In the genomic region with DNA sequence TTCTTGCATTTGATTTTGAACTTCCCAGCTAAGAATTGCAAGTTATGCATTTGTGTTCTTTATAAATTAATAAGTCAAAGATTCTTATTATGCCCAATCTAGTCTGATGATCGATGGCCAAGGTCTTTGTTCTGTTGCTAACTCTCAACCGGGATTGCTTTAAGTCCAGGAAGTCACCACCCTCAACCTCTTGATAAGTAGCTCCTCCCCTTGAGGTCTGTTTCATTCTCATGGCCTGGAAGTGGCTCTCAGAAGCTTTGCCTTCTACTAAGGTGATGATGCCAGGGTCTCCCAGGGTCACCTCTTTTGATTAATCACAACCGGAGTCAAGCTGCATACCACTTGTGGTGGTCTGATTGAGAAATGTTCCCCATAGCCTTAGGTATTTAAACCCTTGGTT, we compare ENCODE assay signal across 14 mouse cellular contexts.
"Had no signal": no experiment of that assay in that cellular context is flagged by ENCODE, and none has a peak within 500 bp of the region (broad histone marks: within the 10 kb centered on the region; RNA-seq: fewer than 3 reads in every experiment).

No protein-coding gene starts in this region.

- H3K4me3 ChIP-seq: kidney, embryonic 15.5 days; limb, embryonic 10.5 days; liver, embryonic 15.5 days; midbrain, embryonic 12.5 days had no signal

- DNase-seq: kidney, adult 18-20 months; kidney, postnatal 14 days; lung, adult 2 months; right cerebral cortex, adult 18-20 months; spleen, adult 18-20 months; thymus, adult 18-20 months; thymus, postnatal 25 days had no signal

- H3K4me2 ChIP-seq: kidney, embryonic 15.5 days; liver, embryonic 11.5 days; liver, embryonic 15.5 days; midbrain, embryonic 12.5 days had no signal

- H3K27me3 ChIP-seq: kidney, embryonic 15.5 days; liver, embryonic 15.5 days; midbrain, embryonic 12.5 days had no signal

- H3K36me3 ChIP-seq: kidney, embryonic 15.5 days; limb, embryonic 10.5 days; liver, embryonic 15.5 days; midbrain, embryonic 12.5 days had no signal

- H3K4me1 ChIP-seq: midbrain, embryonic 12.5 days had no signal

- ATAC-seq: lung, postnatal 0 days; midbrain, embryonic 16.5 days had no signal

- H3K27ac ChIP-seq: kidney, embryonic 15.5 days; limb, embryonic 10.5 days; liver, embryonic 15.5 days; midbrain, embryonic 12.5 days had no signal

- H3K9me3 ChIP-seq: kidney, embryonic 15.5 days; limb, embryonic 10.5 days; liver, embryonic 15.5 days; midbrain, embryonic 12.5 days had no signal

- H3K9ac ChIP-seq: kidney, embryonic 15.5 days; liver, embryonic 15.5 days; midbrain, embryonic 12.5 days had no signal
